Mouse (Mus musculus): Measurements from ENCODE around the gene Atp1b2. TPM values are rescaled to one million over a fixed set of nuclear protein-coding genes. Genes with fewer than 3 reads are reported as not detected.

Gene Atp1b2
- 46.5 and 46.7 TPM in 2 replicates for polyA plus RNA-seq (2014; fragmentation: Nextera tagmentation; extraction: Ambion mirVana)

DNA sequence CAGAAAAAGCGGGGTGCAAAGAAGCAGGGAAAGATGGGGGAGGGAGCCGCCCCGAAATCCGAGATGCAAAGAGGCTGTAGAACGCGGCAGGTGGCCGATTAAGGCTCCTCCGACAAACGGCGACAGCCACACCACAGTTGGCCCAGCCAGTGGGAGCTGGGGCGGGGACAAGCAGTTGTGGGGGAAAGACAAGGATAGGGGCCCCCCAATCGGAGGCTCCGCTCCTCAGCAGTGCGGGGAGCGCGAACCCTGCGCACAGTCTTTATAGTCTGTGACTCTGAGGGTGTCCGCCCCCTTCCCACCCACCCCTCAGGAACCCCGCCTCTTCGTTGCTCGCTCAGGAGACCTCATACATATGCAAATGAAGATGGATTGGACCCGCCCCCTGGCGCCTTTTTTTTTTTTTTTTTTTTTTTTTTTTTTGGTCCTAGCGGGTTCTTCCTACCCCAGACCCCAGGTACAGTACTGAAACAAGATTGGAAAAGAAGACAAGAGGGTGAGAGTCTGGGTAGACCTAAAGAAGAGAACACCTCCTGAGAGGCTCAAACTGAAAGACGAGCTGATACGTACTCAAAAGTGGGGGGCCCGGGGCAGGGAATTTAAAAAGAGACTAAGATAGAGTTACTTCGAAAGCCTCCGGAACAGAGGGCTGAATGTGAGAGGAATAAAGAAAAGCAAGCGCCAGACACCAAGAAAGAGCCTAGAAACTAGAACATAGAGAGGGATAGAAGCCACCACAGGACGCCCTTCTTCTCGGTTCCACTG, at the start of gene Atp1b2:
Gene Atp1b2 (minus strand): TSS at position 217 of the 765 bp plus-strand sequence.
- DNase-seq: peak; percentile 92
- 2% methylated on average over 32 of the region's 32 CpGs for WGBS
- H3K4me1 ChIP-seq (ENCODE audit: control insufficient read depth, insufficient read depth, low read length): peaks cover 21% of the 10 kb centered on the region

DNA sequence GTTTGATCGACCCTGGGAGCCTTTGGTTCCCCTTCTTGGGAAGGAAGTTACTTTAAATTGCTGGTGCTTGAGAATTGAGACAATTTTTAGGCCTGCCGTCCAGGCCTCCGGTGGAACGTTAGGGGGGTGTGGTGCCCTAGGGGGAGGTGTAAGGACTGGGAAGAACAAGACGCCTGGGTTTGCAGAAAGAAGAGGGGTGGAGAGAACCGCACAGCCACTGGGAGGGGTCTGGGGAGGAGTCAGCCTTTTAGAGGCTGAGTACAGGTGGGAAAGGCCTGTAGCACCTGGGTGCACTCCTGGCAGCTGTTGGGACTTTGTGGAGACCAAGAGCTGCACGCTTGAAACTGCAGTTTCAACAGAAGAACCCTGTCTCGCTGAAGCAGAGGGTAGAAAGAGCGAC, 49.0 kb upstream of the Atp1b2 start:
- Histone ChIP-seq H3K36me3 (ENCODE audit: control insufficient read depth, insufficient read depth, low read length) (peaks cover 80% of the 10 kb centered on the region), H3K9ac (replicated peaks; ENCODE audit: low read length) (no peak overlapping the region; the same call in 1 of the 2 replicates), H3K4me1 (ENCODE audit: control insufficient read depth, insufficient read depth, low read length) (no peaks in the 10 kb centered on the region), H3K27me3 (ENCODE audit: control insufficient read depth, insufficient read depth, low read length) (no peaks in the 10 kb centered on the region), H3K4me2 (ENCODE audit: low read length) (no peak overlapping the region), H3K4me3 (replicated peaks; ENCODE audit: low read depth, low read length) (no peak overlapping the region), H3K27ac (replicated peaks; ENCODE audit: low read depth, low read length) (no peak overlapping the region), H3K9me3 (ENCODE audit: control insufficient read depth, low read length) (no peaks in the 10 kb centered on the region)
- no peak for DNase-seq
- ATAC-seq (ENCODE audit: low FRiP score, low TSS enrichment): no peak
- WGBS: 51% methylated on average over 9 of the region's 9 CpGs

More for the DNA sequence above, at the start of gene Atp1b2:
- Histone ChIP-seq H3K9ac (replicated peaks; ENCODE audit: low read length) (peak within 1 kb of the TSS; percentile 80), H3K27ac (replicated peaks; ENCODE audit: low read depth, low read length) (peak within 1 kb of the TSS; percentile 75), H3K27me3 (ENCODE audit: control insufficient read depth, insufficient read depth, low read length) (no peaks in the 10 kb centered on the region), H3K9me3 (ENCODE audit: control insufficient read depth, low read length) (no peaks in the 10 kb centered on the region), H3K36me3 (ENCODE audit: control insufficient read depth, insufficient read depth, low read length) (peaks cover 11% of the 10 kb centered on the region; the same call in 1 of the 2 replicates), H3K4me3 (replicated peaks; ENCODE audit: low read depth, low read length) (peak within 1 kb of the TSS; percentile 74), H3K4me2 (ENCODE audit: low read length) (peak within 1 kb of the TSS; percentile 98)
- peak; percentile 87 for ATAC-seq (ENCODE audit: low FRiP score, low TSS enrichment)

DNA sequence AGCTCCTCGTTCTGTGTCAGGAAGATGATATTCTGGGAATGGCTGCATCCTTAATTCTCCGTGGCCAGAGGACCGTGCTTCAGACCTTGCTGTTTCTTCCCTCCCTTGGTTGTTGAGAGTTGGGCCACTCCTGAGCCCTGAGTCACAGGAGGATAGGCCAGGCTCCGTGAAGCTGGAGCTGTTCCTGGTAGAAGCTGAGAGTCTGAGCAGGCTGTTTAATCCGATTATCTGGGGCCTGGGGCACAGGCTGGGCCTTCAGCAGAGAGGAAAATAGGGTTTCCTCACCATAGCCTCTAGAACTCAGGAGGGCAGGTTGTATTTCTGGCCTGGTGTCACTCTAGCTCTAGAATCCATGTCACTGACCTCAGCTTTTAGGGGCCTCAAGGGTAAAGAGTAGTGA, 47.7 kb upstream of the Atp1b2 start:
- ATAC-seq (ENCODE audit: low FRiP score, low TSS enrichment) (no peak), DNase-seq (peak; percentile 50)
- Histone ChIP-seq H3K27ac (replicated peaks; ENCODE audit: low read depth, low read length) (peak overlapping the region; percentile 32; the same call in 1 of the 2 replicates), H3K36me3 (ENCODE audit: control insufficient read depth, insufficient read depth, low read length) (peaks cover 84% of the 10 kb centered on the region), H3K4me2 (ENCODE audit: low read length) (no peak overlapping the region), H3K4me3 (replicated peaks; ENCODE audit: low read depth, low read length) (no peak overlapping the region), H3K9me3 (ENCODE audit: control insufficient read depth, low read length) (no peaks in the 10 kb centered on the region), H3K4me1 (ENCODE audit: control insufficient read depth, insufficient read depth, low read length) (no peaks in the 10 kb centered on the region), H3K27me3 (ENCODE audit: control insufficient read depth, insufficient read depth, low read length) (no peaks in the 10 kb centered on the region), H3K9ac (replicated peaks; ENCODE audit: low read length) (no peak overlapping the region)
- WGBS: 47% methylated on average over 5 of the region's 5 CpGs

DNA sequence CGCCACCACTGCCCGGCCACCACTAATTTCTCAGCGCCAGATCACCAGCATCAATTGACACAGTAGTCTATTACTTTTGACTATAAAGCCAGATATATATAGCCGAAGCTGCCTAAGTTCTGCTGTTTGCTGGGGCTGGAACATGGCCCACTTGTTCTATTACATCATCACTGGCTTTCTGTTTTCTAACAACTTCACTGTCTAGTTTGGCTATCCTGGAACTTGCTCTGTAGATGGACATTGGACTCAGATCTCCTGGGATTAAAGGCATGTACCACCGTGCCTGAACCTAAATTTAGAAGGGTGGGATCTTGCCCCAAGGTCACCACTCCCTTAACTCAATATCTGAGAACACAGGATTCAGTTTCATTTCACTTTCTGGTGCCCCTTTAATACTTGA, 40.1 kb upstream of the Atp1b2 start:
- Histone ChIP-seq H3K4me1 (ENCODE audit: control insufficient read depth, insufficient read depth, low read length) (no peaks in the 10 kb centered on the region), H3K9me3 (ENCODE audit: control insufficient read depth, low read length) (no peaks in the 10 kb centered on the region), H3K36me3 (ENCODE audit: control insufficient read depth, insufficient read depth, low read length) (peaks cover 99% of the 10 kb centered on the region), H3K9ac (replicated peaks; ENCODE audit: low read length) (no peak overlapping the region), H3K27me3 (ENCODE audit: control insufficient read depth, insufficient read depth, low read length) (no peaks in the 10 kb centered on the region), H3K27ac (replicated peaks; ENCODE audit: low read depth, low read length) (no peak overlapping the region), H3K4me3 (replicated peaks; ENCODE audit: low read depth, low read length) (no peak overlapping the region), H3K4me2 (ENCODE audit: low read length) (no peak overlapping the region)
- ATAC-seq (ENCODE audit: low FRiP score, low TSS enrichment) (no peak), DNase-seq (no peak)
- WGBS: 96% methylated on average over 5 of the region's 5 CpGs

DNA sequence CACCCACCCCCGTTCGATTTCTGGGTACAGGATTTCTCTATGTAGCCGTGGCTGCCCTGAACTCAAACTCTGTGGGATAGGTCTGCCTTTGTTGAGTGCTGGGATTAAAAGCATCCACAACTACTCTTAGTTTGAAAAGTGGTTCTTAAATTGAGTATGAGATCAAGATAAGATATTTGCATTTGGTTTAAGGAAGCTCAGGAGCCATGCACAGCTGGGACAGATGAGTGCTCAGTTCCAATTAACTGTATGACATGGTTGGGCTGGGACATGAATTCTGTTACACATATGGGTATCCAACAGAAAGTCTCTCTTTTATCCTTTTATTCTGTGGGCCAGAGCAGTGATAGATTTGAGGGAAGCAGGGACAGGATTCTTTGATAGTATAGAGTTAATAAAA, 29.7 kb upstream of the Atp1b2 start:
- Histone ChIP-seq H3K9ac (replicated peaks; ENCODE audit: low read length) (0 out of 2 replicates have a peak overlapping the region, but pooled peaks have one; percentile 16), H3K36me3 (ENCODE audit: control insufficient read depth, insufficient read depth, low read length) (peaks cover 25% of the 10 kb centered on the region), H3K9me3 (ENCODE audit: control insufficient read depth, low read length) (no peaks in the 10 kb centered on the region), H3K4me2 (ENCODE audit: low read length) (peak overlapping the region; percentile 57), H3K27ac (replicated peaks; ENCODE audit: low read depth, low read length) (no peak overlapping the region), H3K27me3 (ENCODE audit: control insufficient read depth, insufficient read depth, low read length) (no peaks in the 10 kb centered on the region), H3K4me3 (replicated peaks; ENCODE audit: low read depth, low read length) (no peak overlapping the region), H3K4me1 (ENCODE audit: control insufficient read depth, insufficient read depth, low read length) (peaks cover 23% of the 10 kb centered on the region)
- DNase-seq (no peak), ATAC-seq (ENCODE audit: low FRiP score, low TSS enrichment) (no peak)
- WGBS: 88% methylated on average over 3 of the region's 3 CpGs

DNA sequence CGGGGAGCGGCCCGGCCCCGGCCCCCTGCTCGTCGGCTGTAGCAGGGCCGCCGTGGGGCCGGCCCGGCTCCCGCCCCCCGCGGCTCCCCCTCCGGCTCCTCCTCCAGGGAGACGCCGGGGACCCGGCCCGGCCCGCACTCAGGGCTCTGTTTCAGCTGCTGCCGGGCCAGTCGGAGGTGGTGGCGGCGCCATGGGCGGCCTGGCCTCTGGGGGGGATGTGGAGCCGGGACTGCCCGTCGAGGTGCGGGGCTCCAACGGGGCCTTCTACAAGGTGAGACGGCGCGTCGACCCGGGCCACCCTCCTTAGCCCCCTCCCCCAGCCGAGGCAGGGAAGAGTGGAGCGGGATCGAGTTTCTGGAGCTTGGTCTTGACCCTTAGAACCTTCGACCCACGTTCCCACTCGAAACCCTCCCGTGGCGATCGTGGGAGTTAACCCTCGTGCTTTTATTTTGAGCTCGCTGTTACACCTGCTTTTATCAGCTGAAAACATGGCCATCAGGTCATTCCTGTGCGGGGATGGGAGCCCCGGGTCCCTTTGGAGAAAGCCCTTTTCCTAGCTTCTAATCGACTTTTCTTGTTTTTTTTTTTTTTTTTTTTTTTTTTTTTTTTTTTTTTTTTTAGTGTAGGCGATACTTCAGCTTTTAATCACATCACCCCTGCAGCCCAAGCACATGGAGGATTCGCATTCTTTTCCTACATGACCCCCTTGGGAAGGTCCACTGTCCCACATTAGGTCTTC, 27.6 kb upstream of the Atp1b2 start:
- Histone ChIP-seq H3K4me1 (ENCODE audit: control insufficient read depth, insufficient read depth, low read length) (peaks cover 23% of the 10 kb centered on the region), H3K9ac (replicated peaks; ENCODE audit: low read length) (peak overlapping the region; percentile 94), H3K4me3 (replicated peaks; ENCODE audit: low read depth, low read length) (peak overlapping the region; percentile 99), H3K9me3 (ENCODE audit: control insufficient read depth, low read length) (no peaks in the 10 kb centered on the region), H3K27ac (replicated peaks; ENCODE audit: low read depth, low read length) (peak overlapping the region; percentile 96), H3K27me3 (ENCODE audit: control insufficient read depth, insufficient read depth, low read length) (no peaks in the 10 kb centered on the region), H3K36me3 (ENCODE audit: control insufficient read depth, insufficient read depth, low read length) (peaks cover 11% of the 10 kb centered on the region; the same call in 1 of the 2 replicates), H3K4me2 (ENCODE audit: low read length) (peak overlapping the region; percentile 57)
- ATAC-seq (ENCODE audit: low FRiP score, low TSS enrichment) (peak; percentile 66), DNase-seq (no peak)
- WGBS: under 1% methylated on average over 47 of the region's 50 CpGs

DNA sequence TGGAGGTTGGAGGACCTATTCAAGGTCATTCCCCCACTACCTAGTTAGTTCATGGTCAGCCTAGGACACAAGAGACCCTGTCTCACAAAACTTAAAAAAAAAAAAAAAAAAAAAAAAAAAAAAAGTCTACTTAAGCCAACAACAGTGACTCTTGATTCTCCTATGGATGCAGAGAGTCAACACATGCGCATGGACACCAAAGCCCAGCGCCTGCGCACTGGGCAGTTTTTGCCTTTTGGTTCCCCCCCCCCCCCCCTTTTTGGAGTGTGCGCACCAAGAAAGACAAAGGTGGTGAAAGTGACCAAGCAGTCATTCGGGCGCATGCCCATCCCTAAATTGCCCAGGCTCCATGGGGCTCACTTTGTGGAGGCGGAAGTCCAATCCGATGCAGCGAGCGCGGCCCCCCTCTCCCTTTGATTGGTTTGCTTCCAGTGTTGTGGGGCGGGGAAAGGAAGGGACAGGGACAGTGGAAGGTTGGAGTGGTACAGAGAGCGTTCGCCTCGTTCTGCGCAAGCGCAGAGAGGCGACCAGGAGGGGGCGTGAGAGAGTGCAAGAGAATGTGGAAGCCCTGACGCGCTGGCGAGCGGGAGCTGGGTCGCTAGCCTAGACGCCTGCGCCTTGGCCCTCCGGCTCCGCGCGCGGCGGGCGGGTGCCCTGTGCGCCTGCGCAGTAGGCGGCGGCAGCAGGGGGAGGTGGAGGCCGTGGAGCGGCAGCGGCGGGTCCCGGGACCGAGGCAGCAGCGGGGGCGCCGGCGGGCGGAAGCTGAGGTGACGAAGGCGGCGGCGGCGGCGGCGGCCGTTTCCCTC, 26.7 kb upstream of the Atp1b2 start, which contains the start of gene Fxr2:
Gene Fxr2 (plus strand): TSS at position 707 of the 806 bp plus-strand sequence.
- H3K4me1 ChIP-seq (ENCODE audit: control insufficient read depth, insufficient read depth, low read length): peaks cover 23% of the 10 kb centered on the region
- H3K36me3 ChIP-seq (ENCODE audit: control insufficient read depth, insufficient read depth, low read length): peaks cover 3% of the 10 kb centered on the region; the same call in 1 of the 2 replicates
- ATAC-seq (ENCODE audit: low FRiP score, low TSS enrichment) (peak; percentile 98), DNase-seq (peak; percentile 100)
- H3K9me3 ChIP-seq (ENCODE audit: control insufficient read depth, low read length): no peaks in the 10 kb centered on the region
- no peaks in the 10 kb centered on the region for H3K27me3 ChIP-seq (ENCODE audit: control insufficient read depth, insufficient read depth, low read length)
- H3K27ac ChIP-seq (replicated peaks; ENCODE audit: low read depth, low read length): peak within 1 kb of the TSS; percentile 96
- under 1% methylated on average over 51 of the region's 56 CpGs for WGBS
- H3K4me3 ChIP-seq (replicated peaks; ENCODE audit: low read depth, low read length): peak within 1 kb of the TSS; percentile 99
- H3K4me2 ChIP-seq (ENCODE audit: low read length): peak within 1 kb of the TSS; percentile 57
- H3K9ac ChIP-seq (replicated peaks; ENCODE audit: low read length): peak within 1 kb of the TSS; percentile 94

DNA sequence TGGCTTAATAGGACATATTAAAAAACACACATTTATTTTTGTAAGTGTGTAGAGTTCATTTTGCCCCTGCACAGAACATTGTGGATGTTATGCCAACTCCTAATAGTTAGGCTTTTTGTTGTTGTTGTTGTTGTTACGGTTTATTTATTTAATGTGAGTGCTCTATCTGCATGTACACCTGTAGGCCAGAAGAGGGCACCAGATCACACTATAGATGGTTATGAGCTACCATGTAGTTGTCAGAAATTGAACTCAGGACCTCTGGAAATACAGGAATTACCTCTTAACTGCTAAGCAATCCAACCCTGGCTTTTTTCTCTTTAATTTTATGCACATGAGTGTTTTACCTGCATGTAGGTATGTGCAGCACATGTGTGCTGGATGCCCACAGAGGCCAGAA, 24.1 kb upstream of the Atp1b2 start:
- H3K36me3 ChIP-seq (ENCODE audit: control insufficient read depth, insufficient read depth, low read length): no peaks in the 10 kb centered on the region
- peaks cover 14% of the 10 kb centered on the region for H3K4me1 ChIP-seq (ENCODE audit: control insufficient read depth, insufficient read depth, low read length)
- no peaks in the 10 kb centered on the region for H3K27me3 ChIP-seq (ENCODE audit: control insufficient read depth, insufficient read depth, low read length)
- no peak overlapping the region for H3K27ac ChIP-seq (replicated peaks; ENCODE audit: low read depth, low read length)
- H3K4me3 ChIP-seq (replicated peaks; ENCODE audit: low read depth, low read length): no peak overlapping the region
- H3K4me2 ChIP-seq (ENCODE audit: low read length): no peak overlapping the region
- peak; percentile 36 for DNase-seq
- WGBS: 71% methylated on average over 1 of the region's 1 CpGs
- no peak for ATAC-seq (ENCODE audit: low FRiP score, low TSS enrichment)
- H3K9ac ChIP-seq (replicated peaks; ENCODE audit: low read length): no peak overlapping the region
- H3K9me3 ChIP-seq (ENCODE audit: control insufficient read depth, low read length): no peaks in the 10 kb centered on the region
